Mouse (Mus musculus) left cerebral cortex, postnatal 25 days (tissue): Measurements from ENCODE around the gene Id1. TPM values are rescaled to one million over a fixed set of nuclear protein-coding genes. Genes with fewer than 3 reads are reported as not detected.
A peak's percentile ranks its signal among the peaks of the same experiment; 100 is the strongest.

ENCODE experiments used
- DNase-seq, 2 experiments: peaks; one replicate each; pipeline ENCODE4 v3.0.0; 2022; ENCODE audit warnings: low spot score in 2 of 2, mixed read lengths in 1 of 2
- intact Hi-C: fragments of 180-260 bp; cut with DNase I; formaldehyde crosslinking; loops from one replicate; pipeline ENCODE4 v1.15.1; 2025
- total RNA-seq, 2 experiments: library from RNA; stranded (reverse); gene quantifications; 2 replicates each; pipeline ENCODE4 v1.2.3; 2021

Gene Id1
- total RNA-seq = 10 to 100 TPM; 19.9 to 30.4 TPM

- intact Hi-C loops = no loop called here
- DNase-seq = peak; percentile 49 to 64
Measured at GRCm38 (mm10) chr2:152736090-152736601, at the start of gene Id1. Id1 (plus strand) TSS chr2:152736251.

GRCm38 (mm10) chr2:152686399-152686798 lies 49.7 kb upstream of the Id1 start:
- no peak for DNase-seq
- intact Hi-C loops = no loop called here

DNA sequence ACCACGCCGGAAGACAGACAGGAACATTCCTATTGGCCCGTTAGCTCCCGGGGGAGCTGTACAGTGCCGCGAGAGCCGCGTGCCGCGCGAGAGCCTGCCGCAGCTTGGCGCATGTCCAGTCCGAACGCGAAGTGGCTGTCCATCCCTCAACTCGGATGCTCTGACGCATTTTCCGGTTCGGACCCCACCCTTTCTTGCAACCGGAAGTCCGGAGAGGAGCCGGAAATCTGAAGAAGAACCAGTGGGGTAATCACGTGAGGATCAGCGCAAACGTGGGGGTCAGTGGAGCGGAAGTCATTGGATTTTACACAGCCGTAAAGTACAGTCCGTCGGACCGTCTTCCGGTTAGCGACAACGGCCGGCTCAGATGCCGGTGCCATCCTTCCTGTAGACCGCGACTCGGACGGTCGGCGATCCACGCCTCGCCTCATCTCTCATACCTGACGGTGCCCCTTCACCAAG lies 49.2 kb upstream of the Id1 start, which contains the start of gene Mcts2:
Mcts2 (plus strand) TSS at position 230 of the 462 bp plus-strand sequence.
- intact Hi-C loops = no loop called here
- DNase-seq = peak; percentile 92 to 97

- intact Hi-C loops = no loop called here
- no peak for DNase-seq
Measured at GRCm38 (mm10) chr2:152691564-152692217, 44.4 kb upstream of the Id1 start.

GRCm38 (mm10) chr2:152693233-152693632 lies 42.8 kb upstream of the Id1 start:
- peak; percentile 69 to 72 for DNase-seq
- intact Hi-C loops = no loop called here

- DNase-seq = no peak
- intact Hi-C loops = no loop called here
Measured at GRCm38 (mm10) chr2:152693735-152694134, 42.3 kb upstream of the Id1 start.

DNA sequence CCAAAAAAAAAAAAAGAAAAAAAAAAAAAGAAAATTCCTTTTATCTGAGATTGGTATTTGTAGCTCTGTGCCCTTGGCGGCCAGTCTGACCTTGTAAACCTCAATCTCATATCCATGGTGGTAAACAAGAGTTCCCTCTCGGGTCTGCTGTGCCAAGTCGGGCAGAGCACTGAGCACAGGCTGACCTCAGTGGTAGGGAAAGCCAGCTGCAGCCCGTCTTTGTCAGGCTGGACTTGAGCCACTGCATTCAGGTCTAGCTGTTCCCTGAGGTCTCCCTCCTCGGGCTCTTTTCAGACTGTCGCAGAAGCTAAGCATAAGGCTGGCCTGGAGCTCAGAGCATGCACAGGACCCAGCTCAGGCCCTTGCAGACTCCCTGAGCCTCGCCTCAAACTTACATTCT lies 41.3 kb upstream of the Id1 start:
- no peak for DNase-seq
- intact Hi-C loops = no loop called here

DNA sequence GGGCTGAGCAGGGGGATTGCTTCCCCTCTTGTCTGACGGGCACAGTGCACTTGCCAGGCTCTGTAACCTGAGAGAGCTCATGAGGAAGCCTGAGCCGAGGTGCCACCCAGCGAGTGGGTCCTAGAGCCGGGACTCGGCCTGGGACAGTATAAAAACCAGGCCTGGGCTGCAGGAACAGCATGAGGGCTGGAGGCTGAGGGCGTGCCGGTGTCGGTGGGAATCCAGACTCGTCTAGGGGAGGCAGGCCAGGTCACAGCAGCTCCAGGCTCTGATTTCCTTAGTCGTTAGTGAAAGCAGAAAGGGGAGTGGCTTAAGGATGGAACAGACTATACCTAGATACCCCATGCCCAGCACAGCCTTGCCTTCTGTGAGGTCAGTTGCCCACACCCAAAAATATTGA lies 40.0 kb upstream of the Id1 start:
- intact Hi-C loops = loop anchor here (1.0 to 2.0 kb wide), 3 partner anchors 45 to 135 kb away; partner anchors contain the start of gene Bcl2l1
- no peak for DNase-seq

GRCm38 (mm10) chr2:152696476-152697164 lies 39.4 kb upstream of the Id1 start:
- DNase-seq = peak; percentile 93 to 94
- intact Hi-C loops = loop anchor here (1.0 to 2.0 kb wide), 3 partner anchors 44 to 135 kb away; partner anchors contain the start of gene Bcl2l1

- intact Hi-C loops = no loop called here
- DNase-seq = no peak
Measured at GRCm38 (mm10) chr2:152700138-152700537, 35.9 kb upstream of the Id1 start.

DNA sequence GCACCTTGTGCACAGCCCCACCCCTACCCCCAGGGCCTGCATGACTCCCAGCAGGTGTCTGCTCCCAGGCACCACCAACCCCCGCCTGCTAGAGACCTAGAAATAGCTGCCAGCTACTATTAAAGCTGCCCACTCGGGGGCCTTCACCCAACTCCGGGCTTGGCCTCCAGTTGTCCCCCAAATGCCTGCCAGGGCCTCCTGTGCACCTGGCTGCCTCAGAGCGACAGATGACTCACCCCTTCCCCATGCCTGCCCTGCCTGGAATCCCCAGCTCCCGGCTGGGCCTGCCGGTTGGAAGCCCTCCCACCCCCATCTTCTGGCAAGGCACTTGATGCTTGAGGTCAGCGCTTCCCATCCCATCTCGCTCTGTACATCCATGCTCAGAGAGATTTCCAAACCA lies 35.3 kb upstream of the Id1 start:
- DNase-seq = no peak
- intact Hi-C loops = no loop called here

GRCm38 (mm10) chr2:152703596-152704255 lies 32.3 kb upstream of the Id1 start:
- intact Hi-C loops = no loop called here

DNA sequence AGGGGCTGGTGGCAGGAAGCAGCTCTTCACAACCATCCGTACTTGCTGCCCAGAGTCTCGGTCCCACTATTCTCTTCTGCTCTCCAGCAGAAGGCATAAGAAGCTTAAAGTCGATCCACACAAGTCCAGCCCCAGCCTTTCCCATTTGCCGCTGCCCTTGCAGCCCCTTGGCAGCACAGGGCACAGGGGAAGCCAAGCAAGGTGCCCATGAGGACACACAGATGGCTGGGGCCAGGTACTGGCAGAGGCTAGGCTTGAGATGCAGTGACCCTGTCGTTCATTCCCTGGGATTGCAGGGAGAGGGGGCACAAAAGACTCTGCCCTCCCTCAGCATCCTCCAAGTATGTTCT lies 31.8 kb upstream of the Id1 start:
- DNase-seq = no peak
- intact Hi-C loops = no loop called here

More at GRCm38 (mm10) chr2:152703596-152704255, 32.3 kb upstream of the Id1 start:
- DNase-seq = no peak

GRCm38 (mm10) chr2:152704811-152705370 lies 31.2 kb upstream of the Id1 start:
- intact Hi-C loops = no loop called here
- no peak for DNase-seq

DNA sequence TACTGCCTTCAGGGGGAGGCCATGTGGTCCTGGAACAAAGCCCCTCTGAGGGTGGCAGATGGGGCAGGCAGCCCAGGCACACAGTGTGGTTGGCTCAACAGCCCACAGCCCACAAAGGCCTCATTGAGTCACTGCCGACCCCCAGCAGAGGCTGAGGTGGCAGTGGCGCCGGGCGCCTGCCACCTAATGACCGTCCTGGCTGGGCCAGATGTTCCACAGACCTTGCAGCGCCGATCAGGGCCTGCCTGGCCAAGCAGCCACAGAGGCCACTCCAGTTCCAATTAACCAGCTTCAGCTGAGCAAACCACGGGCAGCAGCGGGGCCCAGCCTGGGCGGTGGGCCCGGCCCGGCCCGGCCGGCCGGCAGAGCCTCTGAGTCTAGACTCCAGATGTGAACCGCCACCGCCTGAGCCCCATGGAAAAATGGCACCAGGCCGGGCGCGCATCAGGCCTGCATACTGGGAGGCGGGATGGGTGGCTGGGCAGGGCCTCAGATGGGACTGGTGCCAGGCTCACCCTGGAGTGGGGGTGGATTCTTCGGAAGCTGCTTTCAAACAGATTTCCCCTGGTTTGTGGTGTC lies 30.0 kb upstream of the Id1 start:
- DNase-seq = peak; percentile 34 to 40
- intact Hi-C loops = loop anchor here (2.0 kb wide), 1 partner anchor 33 kb away; no protein-coding TSS in a partner anchor

DNA sequence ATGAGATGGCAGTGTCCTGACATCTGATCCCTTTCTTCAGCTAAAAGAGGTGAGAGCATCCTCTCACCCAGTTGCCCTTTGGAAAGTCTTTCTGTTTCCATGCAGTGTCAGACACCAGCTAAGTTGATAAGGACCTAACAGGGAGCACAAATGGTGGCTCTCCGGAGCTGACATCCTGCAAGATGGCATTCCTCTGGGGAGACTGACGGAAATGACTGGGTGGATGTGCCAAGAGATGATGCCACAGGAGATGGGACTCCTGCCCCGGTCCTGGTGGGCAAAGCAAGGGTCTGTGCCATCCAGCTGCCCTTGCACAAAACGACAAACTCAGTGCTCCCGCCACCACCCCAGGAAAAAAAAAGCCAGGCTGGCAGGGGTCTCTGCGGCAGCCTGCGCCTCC lies 28.9 kb upstream of the Id1 start:
- DNase-seq = no peak
- intact Hi-C loops = loop anchor here (2.0 kb wide), 1 partner anchor 32 kb away; no protein-coding TSS in a partner anchor

- peak; percentile 69 to 77 for DNase-seq
- intact Hi-C loops = loop anchor here (2.0 kb wide), 1 partner anchor 31 kb away; no protein-coding TSS in a partner anchor
Measured at GRCm38 (mm10) chr2:152707627-152708026, 28.4 kb upstream of the Id1 start.

- intact Hi-C loops = no loop called here
Measured at GRCm38 (mm10) chr2:152709066-152709465, 27.0 kb upstream of the Id1 start.

DNA sequence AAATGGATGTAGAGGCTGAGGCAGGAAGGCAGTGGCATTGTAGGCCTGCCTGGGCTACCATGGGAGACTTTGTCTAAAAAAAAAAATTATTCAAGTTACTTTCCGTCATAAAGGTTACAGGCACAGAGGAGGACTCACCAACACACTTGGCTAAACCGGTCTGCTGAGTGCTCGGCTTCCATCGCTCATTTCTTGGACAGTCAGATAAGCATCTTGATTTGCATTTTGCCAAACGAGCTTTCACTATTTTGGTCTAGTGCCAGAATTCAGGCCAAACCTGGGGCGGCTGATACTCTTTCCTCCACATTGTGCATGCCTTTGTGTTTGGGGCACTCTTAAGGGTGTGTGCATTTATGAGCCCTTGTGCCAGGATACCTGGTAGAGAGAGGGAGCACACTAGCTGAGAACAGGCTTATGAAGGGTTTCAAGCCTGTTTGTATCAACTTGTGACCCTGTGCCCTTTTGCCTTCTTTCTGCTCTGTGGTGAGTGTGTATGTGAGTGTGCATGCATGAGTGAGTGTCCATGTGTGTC lies 19.7 kb upstream of the Id1 start:
- intact Hi-C loops = no loop called here

More at GRCm38 (mm10) chr2:152709066-152709465, 27.0 kb upstream of the Id1 start:
- no peak for DNase-seq

More for the DNA sequence above, 19.7 kb upstream of the Id1 start:
- DNase-seq = no peak
